Mouse (Mus musculus): ENCODE data around the gene Prom2. TPM values are rescaled to one million over a fixed set of nuclear protein-coding genes. Genes with fewer than 3 reads are reported as not detected.

Prom2 gene
- total RNA-seq, 1 experiment from 2014 or later = not detected

- no peak for ATAC-seq (ENCODE audit: extremely low read depth, insufficient number of reproducible peaks, low FRiP score, poor library complexity, severe bottlenecking)
Measured at GRCm38 (mm10) chr2:127530418-127530817, 10.8 kb downstream of the Prom2 start.

DNA sequence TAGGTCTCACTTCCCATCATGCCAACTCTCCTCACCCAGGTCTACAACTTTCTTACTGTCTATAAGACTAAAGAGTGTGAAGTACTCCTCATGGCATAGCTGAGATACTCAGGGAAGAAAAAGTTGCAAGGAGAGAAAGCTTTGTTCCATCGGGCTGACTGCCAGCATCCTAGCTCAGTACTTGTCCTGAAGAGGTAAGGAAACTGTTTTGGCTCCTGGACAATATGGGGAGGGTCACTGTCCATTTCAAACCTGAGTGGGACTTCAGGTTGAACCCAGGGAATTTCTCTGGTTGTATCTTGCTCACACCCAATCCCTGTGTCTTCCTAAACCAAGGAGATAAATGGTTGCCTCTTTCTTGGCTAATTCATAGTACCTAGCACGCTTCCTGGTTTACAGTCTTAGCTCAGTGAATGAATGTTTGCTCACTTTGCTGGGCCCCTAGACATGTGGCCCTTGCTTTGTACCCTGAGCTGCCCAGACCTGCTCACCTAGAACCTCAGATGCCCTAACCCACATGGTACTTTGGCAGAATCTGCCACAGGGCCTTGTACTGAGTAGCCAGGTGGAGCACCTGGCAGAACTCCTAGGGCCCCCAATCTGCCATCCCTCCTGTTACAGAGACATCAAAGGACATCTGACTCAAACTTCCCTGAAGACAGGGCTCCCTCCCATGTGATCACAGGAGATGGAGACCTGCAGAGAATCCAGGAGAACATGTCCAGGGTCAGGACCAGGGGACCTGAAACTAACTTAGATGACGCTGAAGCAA, 16.1 kb downstream of the Prom2 start:
- ATAC-seq (ENCODE audit: extremely low read depth, insufficient number of reproducible peaks, low FRiP score, poor library complexity, severe bottlenecking) = no peak

DNA sequence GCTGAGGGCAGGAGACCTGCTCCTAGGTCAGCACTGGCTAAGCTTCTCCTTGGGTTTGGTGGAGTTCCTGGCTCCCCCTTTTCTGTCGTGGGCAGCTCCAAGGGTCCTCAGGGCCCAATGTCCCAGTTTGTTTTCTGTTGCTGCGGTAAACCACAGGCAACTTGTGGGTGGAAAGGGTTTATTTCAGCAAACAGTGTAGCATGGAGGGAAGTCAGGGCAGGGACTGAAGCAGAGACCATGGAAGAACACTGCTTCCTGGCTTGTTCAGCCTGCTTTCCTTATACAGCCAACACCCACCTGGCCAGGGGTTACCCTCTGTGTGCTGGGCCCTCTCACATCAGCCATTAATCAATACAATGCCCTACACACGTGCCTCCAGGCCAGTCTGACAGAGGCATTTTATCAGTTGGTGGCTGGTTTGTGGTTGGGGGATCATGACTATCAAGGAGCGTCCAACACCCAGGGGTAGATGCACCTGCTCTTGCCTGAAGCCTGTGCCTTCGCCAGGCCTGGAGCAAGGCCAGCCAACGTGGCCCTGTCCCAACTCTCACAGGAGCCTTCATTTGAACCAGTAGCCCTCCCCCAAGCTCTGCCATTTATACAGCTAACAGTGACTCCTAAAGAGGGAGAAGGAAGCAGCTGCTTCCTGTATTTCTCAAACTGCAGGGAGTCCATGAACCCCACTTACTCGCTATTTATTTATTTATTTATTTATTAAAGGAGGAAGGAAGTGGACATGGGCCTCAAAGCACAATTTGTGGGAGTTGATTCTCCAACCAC, 17.1 kb downstream of the Prom2 start:
- ATAC-seq (ENCODE audit: extremely low read depth, insufficient number of reproducible peaks, low FRiP score, poor library complexity, severe bottlenecking) = no peak

DNA sequence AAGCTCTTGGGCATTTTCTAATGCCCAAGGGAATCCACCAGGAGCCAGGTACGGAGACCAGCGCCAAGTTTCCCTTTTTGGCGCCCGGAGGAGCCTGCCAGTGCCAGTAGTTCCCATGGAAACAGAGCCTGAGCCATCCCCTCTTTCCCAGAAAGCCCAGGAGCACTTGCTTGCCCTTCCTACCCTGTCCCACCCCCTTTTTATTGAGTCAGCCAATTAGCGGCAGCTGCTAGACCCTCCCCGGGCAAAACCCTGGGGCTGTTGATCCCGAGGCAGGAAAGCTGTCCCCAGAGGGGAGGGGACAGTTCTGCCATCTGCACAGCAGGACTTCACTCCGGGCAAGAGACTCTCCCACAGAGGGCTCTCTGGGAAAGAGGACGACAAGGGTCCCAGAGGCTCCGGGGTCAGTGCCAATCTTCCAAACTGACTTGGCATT, 19.2 kb downstream of the Prom2 start, which contains the start of gene Kcnip3:
Kcnip3 (minus strand) TSS at position 89 of the 436 bp plus-strand sequence.
- no peak for ATAC-seq (ENCODE audit: extremely low read depth, insufficient number of reproducible peaks, low FRiP score, poor library complexity, severe bottlenecking)

- no peak for ATAC-seq (ENCODE audit: extremely low read depth, insufficient number of reproducible peaks, low FRiP score, poor library complexity, severe bottlenecking)
Measured at GRCm38 (mm10) chr2:127521172-127522005, 19.9 kb downstream of the Prom2 start.

DNA sequence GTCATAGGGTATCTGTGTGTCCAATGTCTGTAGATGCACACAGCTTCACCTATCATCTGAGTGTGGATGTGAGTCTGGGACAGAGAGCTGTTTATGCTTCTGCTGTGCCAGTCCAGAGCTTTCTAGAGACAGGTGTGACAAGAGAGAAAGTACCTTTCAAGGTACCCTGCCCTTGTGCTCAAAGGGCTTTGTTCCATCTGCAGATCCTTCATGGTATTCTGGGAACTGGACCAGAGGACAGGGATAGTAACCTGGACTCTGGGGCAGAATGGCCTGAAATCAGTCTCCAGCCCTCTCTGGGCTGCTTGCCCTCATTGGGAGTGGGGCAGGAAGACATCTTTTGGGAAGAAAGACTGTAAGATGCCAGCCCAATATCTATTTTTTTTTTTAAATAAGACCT, 21.1 kb downstream of the Prom2 start:
- no peak for ATAC-seq (ENCODE audit: extremely low read depth, insufficient number of reproducible peaks, low FRiP score, poor library complexity, severe bottlenecking)

- ATAC-seq (ENCODE audit: extremely low read depth, insufficient number of reproducible peaks, low FRiP score, poor library complexity, severe bottlenecking) = no peak
Measured at GRCm38 (mm10) chr2:127519308-127519707, 22.0 kb downstream of the Prom2 start.

DNA sequence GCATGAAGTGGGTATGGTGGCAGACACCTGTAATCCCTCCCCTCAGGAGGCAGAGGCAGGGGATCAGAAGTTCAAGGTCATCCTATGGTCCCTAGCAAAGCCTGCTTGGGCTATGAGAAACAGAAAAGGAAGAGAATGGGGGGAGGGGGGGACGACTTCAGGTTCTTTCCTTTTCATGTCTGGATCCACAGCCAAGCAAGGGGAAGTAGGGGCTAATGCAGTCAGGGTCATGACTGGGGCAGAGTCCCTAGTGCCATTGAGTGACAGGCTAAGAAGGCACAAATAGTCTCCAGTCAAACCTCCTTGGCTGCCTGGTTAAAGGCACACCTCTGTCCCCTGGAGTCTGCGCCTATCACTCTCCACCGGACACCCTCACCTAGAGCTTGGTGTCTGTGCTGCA, 22.4 kb downstream of the Prom2 start:
- ATAC-seq (ENCODE audit: extremely low read depth, insufficient number of reproducible peaks, low FRiP score, poor library complexity, severe bottlenecking) = no peak

GRCm38 (mm10) chr2:127518273-127518672, 23.0 kb downstream of the Prom2 start:
- no peak for ATAC-seq (ENCODE audit: extremely low read depth, insufficient number of reproducible peaks, low FRiP score, poor library complexity, severe bottlenecking)

GRCm38 (mm10) chr2:127517081-127517480, 24.2 kb downstream of the Prom2 start:
- ATAC-seq (ENCODE audit: extremely low read depth, insufficient number of reproducible peaks, low FRiP score, poor library complexity, severe bottlenecking) = no peak

DNA sequence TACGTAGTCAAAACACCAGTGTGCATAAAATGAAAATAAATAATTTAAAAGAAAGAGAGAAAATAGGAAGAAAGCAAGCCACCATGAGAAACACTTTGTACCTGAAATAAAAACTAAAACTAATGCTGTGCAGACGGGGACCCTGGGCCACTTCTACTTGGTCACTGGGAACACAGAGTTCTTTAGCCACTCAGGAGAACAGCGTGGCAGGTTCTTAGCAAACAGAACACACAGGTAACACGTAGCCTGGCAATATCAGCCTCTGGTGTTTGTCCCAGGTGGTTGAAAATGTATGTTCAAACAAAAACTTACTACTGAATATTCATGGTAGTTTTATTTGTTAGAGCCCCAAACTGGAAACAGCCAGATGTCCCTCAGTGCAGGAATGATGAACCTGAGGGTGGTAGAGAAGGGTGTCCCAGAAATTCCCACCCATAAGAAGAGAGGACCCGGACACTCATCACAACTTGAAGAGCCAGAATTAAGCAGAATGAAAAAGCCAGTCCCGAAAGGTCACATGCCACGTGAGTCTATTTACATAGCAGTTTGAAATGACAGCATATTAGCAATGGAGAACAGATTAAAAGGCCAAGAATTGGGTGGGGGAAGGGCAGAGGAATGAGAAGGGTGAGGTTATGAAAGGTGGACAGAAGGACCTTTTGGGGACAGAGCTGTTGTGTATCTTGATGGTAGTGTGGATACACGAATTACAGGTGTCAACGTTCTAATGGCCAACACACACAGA, 26.7 kb downstream of the Prom2 start:
- no peak for ATAC-seq (ENCODE audit: extremely low read depth, insufficient number of reproducible peaks, low FRiP score, poor library complexity, severe bottlenecking)

GRCm38 (mm10) chr2:127513244-127513643, 28.0 kb downstream of the Prom2 start:
- no peak for ATAC-seq (ENCODE audit: extremely low read depth, insufficient number of reproducible peaks, low FRiP score, poor library complexity, severe bottlenecking)

GRCm38 (mm10) chr2:127511426-127511825, 29.8 kb downstream of the Prom2 start:
- ATAC-seq (ENCODE audit: extremely low read depth, insufficient number of reproducible peaks, low FRiP score, poor library complexity, severe bottlenecking) = no peak

DNA sequence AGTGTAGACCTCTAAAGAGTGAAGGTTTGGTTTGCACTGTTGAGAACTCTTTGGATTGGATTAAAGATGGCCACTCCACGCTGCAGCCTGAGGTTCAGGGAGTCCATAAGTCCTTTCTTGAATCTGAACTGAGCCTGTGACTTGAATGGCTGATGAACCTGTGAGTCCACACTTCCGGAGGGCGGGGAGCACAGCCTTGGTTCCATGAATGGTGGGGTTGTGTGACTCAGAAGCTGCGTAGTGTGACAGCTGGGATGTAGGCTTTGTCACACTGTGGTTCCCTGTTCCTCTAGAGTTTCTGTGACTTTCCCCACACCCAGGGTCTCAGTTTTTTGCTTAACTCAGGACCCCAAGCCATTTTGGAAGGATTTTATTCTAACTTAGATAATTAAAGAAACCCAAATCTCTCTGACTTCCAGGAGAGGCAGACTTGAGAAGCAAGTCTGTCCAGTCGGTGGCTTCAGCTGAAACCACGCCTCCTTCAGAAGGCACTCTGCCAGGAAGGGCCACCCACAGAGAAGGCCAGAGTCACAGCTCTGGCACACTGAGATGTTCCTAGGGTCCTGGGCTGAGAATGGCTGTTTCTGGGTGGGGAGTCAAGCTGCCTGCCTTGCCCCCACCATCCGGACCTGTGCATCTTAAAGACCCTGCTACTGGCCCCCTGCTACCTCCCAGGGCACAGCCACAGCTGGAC, 33.2 kb downstream of the Prom2 start:
- no peak for ATAC-seq (ENCODE audit: extremely low read depth, insufficient number of reproducible peaks, low FRiP score, poor library complexity, severe bottlenecking)

GRCm38 (mm10) chr2:127507077-127507774, 34.0 kb downstream of the Prom2 start:
- peak; percentile 77 for ATAC-seq (ENCODE audit: extremely low read depth, insufficient number of reproducible peaks, low FRiP score, poor library complexity, severe bottlenecking)

DNA sequence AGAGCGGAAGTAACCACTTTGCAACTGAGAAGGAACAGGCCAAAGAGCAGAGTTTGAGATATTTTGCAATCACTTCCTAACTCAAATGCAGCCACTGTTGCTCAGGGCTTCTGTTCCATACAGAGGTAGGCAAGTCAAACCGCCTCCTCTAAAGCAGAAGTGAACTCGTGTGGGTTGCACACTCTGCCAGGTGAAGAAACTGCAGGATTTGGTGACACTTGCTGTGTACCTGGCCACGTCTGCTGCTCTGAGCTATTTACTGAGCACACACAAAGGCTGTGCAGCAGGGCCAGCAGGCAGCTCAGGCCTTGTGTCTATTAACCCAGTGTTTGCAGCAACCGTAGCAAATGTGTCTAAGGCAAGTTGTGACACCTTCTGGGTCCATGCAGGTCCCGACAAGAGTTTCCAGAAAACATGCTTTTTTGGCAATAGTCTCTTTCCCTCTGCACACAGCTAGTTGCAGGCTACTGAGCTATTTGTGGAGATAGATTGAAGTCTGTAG, 35.1 kb downstream of the Prom2 start:
- peak; percentile 50 for ATAC-seq (ENCODE audit: extremely low read depth, insufficient number of reproducible peaks, low FRiP score, poor library complexity, severe bottlenecking)

GRCm38 (mm10) chr2:127505196-127505595, 36.1 kb downstream of the Prom2 start:
- ATAC-seq (ENCODE audit: extremely low read depth, insufficient number of reproducible peaks, low FRiP score, poor library complexity, severe bottlenecking) = no peak

All from neutrophil, adult 5-6 weeks (primary cell).